Mouse (Mus musculus) liver, adult 2 months (tissue): ENCODE results near the gene Spryd3. TPM values are rescaled to one million over a fixed set of nuclear protein-coding genes. Genes with fewer than 3 reads are reported as not detected.
A peak's percentile ranks its signal among the peaks of the same experiment; 100 is the strongest.

ENCODE experiments used
- DNase-seq: peaks from one replicate; pipeline ENCODE4 v3.0.0-alpha.2; 2011; ENCODE audit warnings: low read depth, low spot score; ENCODE audit errors: extremely low read depth
- H3K27ac ChIP-seq: fragments of 200-500 bp; replicated peaks from 2 replicates; pipeline ENCODE4 v1.5.1; 2012; ENCODE audit warnings: low read depth, mild to moderate bottlenecking, control low read depth, inconsistent platforms, low read length; ENCODE audit not compliant: insufficient read depth
- H3K27me3 ChIP-seq: fragments of 200-500 bp; 2 replicates; pipeline ENCODE4 v1.6.1; 2012; ENCODE audit warnings: mild to moderate bottlenecking, moderate library complexity, low read length, inconsistent platforms; ENCODE audit not compliant: control insufficient read depth, insufficient read depth
- H3K36me3 ChIP-seq: fragments of 200-500 bp; 2 replicates; pipeline ENCODE4 v1.6.1; 2012; ENCODE audit warnings: low read length, inconsistent platforms; ENCODE audit not compliant: control insufficient read depth, insufficient read depth
- H3K4me1 ChIP-seq: fragments of 200-500 bp; 2 replicates; pipeline ENCODE4 v1.6.1; 2011; ENCODE audit warnings: low read length; ENCODE audit not compliant: control insufficient read depth, insufficient read depth
- H3K4me3 ChIP-seq: fragments of 200-500 bp; 2 replicates; pipeline ENCODE4 v1.5.1; 2011; ENCODE audit warnings: low read depth, mild to moderate bottlenecking, control low read depth, low read length, moderate library complexity; ENCODE audit not compliant: insufficient read depth
- H3K79me2 ChIP-seq: fragments of 200-500 bp; 2 replicates; pipeline ENCODE4 v1.6.1; 2012; ENCODE audit warnings: inconsistent platforms, mild to moderate bottlenecking, low read length, moderate library complexity; ENCODE audit not compliant: control insufficient read depth, insufficient read depth
- H3K9ac ChIP-seq: fragments of 200-500 bp; 2 replicates; pipeline ENCODE4 v1.6.1; 2012; ENCODE audit warnings: low read depth, mild to moderate bottlenecking, control low read depth, inconsistent platforms, low read length
- CTCF ChIP-seq: fragments of 200-500 bp; IDR thresholded peaks from 2 replicates; pipeline ENCODE4 v1.5.1; 2011; ENCODE audit warnings: low read depth, low read length, control low read depth
- POLR2A ChIP-seq: fragments of 200-500 bp; IDR thresholded peaks from 2 replicates; pipeline ENCODE4 v1.6.1; 2011; ENCODE audit warnings: low read length, control low read depth; ENCODE audit not compliant: insufficient read depth; ENCODE audit errors: extremely low read depth
- WGBS: fragments of 180-500 bp; shearing (Covaris S2); methylation state at CpG from one replicate; pipeline ENCODE4 v1.1.7; 2018; 5-methylcytosine and 5-hydroxymethylcytosine counted together
- polyA plus RNA-seq: library from polyadenylated mRNA; depleted of rRNA; stranded (reverse); fragments of >200 nt; gene quantifications from 2 replicates; pipeline ENCODE4 v1.2.3, GENCODE M21; 2012
- total RNA-seq: library from RNA; depleted of rRNA; stranded (reverse); fragments of >200 nt; gene quantifications from 2 replicates; pipeline ENCODE4 v1.2.3, GENCODE M21; 2014

Spryd3 gene
- total and polyA plus RNA-seq, 2 experiments = 9.2 to 20.7 TPM

- WGBS = 64% methylated on average over 5 of the region's 5 CpGs
- TF ChIP-seq POLR2A = no peak
- no peak for TF ChIP-seq CTCF
- H3K4me1 ChIP-seq = peaks cover 40% of the 10 kb centered on the region
- H3K27me3 ChIP-seq = no peaks in the 10 kb centered on the region
- DNase-seq = no peak
- no peak overlapping the region for H3K4me3 ChIP-seq
- no peaks in the 10 kb centered on the region for H3K79me2 ChIP-seq
- H3K9ac ChIP-seq = no peak overlapping the region
- no peak overlapping the region for H3K27ac ChIP-seq
- H3K36me3 ChIP-seq = peaks cover 19% of the 10 kb centered on the region
Observed at GRCm38 (mm10) chr15:102099260-102099659, 36.8 kb downstream of the Spryd3 start.

- H3K79me2 ChIP-seq = no peaks in the 10 kb centered on the region
- no peak overlapping the region for H3K4me3 ChIP-seq
- DNase-seq = no peak
- H3K27me3 ChIP-seq = no peaks in the 10 kb centered on the region
- TF ChIP-seq CTCF (no peak), POLR2A (no peak)
- H3K27ac ChIP-seq = no peak overlapping the region; the same call in 1 of the 2 replicates
- no peak overlapping the region for H3K9ac ChIP-seq
- WGBS = 63% methylated on average over 5 of the region's 5 CpGs
- H3K36me3 ChIP-seq = peaks cover 31% of the 10 kb centered on the region
- peaks cover 36% of the 10 kb centered on the region for H3K4me1 ChIP-seq
Observed at GRCm38 (mm10) chr15:102097991-102098555, 38.0 kb downstream of the Spryd3 start.

GRCm38 (mm10) chr15:102097147-102097915 is 38.7 kb downstream of the Spryd3 start:
- Histone ChIP-seq H3K27me3 (no peaks in the 10 kb centered on the region), H3K79me2 (no peaks in the 10 kb centered on the region), H3K9ac (no peak overlapping the region), H3K4me3 (no peak overlapping the region), H3K36me3 (peaks cover 38% of the 10 kb centered on the region), H3K4me1 (peaks cover 33% of the 10 kb centered on the region), H3K27ac (peak overlapping the region; percentile 43)
- TF ChIP-seq CTCF (no peak), POLR2A (no peak)
- DNase-seq = peak; percentile 60
- WGBS = 64% methylated on average over 8 of the region's 8 CpGs

GRCm38 (mm10) chr15:102094988-102095387 is 41.0 kb downstream of the Spryd3 start:
- peaks cover 60% of the 10 kb centered on the region for H3K36me3 ChIP-seq

GRCm38 (mm10) chr15:102094157-102094556 is 41.9 kb downstream of the Spryd3 start:
- H3K79me2 ChIP-seq = no peaks in the 10 kb centered on the region
- WGBS = 62% methylated on average over 2 of the region's 2 CpGs
- no peak for DNase-seq
- H3K9ac ChIP-seq = no peak overlapping the region
- H3K27ac ChIP-seq = no peak overlapping the region
- H3K4me3 ChIP-seq = no peak overlapping the region
- peaks cover 68% of the 10 kb centered on the region for H3K36me3 ChIP-seq
- peaks cover 29% of the 10 kb centered on the region for H3K4me1 ChIP-seq
- no peaks in the 10 kb centered on the region for H3K27me3 ChIP-seq
- no peak for TF ChIP-seq POLR2A

More at GRCm38 (mm10) chr15:102094988-102095387, 41.0 kb downstream of the Spryd3 start:
- no peak for TF ChIP-seq CTCF
- TF ChIP-seq POLR2A = no peak
- Histone ChIP-seq H3K4me3 (no peak overlapping the region), H3K79me2 (no peaks in the 10 kb centered on the region), H3K27ac (no peak overlapping the region), H3K4me1 (peaks cover 31% of the 10 kb centered on the region), H3K9ac (no peak overlapping the region), H3K27me3 (no peaks in the 10 kb centered on the region)
- WGBS = 86% methylated on average over 16 of the region's 16 CpGs
- no peak for DNase-seq

- H3K79me2 ChIP-seq = no peaks in the 10 kb centered on the region
- DNase-seq = peak; percentile 82
- 38% methylated on average over 4 of the region's 4 CpGs for WGBS
Observed at GRCm38 (mm10) chr15:102092222-102092621, 43.8 kb downstream of the Spryd3 start.

More at GRCm38 (mm10) chr15:102092222-102092621, 43.8 kb downstream of the Spryd3 start:
- H3K4me1 ChIP-seq = peaks cover 22% of the 10 kb centered on the region
- no peak for TF ChIP-seq POLR2A
- TF ChIP-seq CTCF = no peak
- H3K9ac ChIP-seq = no peak overlapping the region
- H3K4me3 ChIP-seq = no peak overlapping the region
- peaks cover 86% of the 10 kb centered on the region for H3K36me3 ChIP-seq
- H3K27me3 ChIP-seq = no peaks in the 10 kb centered on the region
- H3K27ac ChIP-seq = peak overlapping the region; percentile 67
